Mouse (Mus musculus) T-helper 1 cell (primary cell): Measurements from ENCODE around the gene Mfap4.

Experiments
- in situ Hi-C: fragments of 300-600 bp; cut with MboI, MseI; formaldehyde crosslinking; loops from one replicate; pipeline ENCODE4 v1.15.1; 2025; ENCODE audit warnings: high pct_unique_total_duplicates

Mfap4 gene

DNA sequence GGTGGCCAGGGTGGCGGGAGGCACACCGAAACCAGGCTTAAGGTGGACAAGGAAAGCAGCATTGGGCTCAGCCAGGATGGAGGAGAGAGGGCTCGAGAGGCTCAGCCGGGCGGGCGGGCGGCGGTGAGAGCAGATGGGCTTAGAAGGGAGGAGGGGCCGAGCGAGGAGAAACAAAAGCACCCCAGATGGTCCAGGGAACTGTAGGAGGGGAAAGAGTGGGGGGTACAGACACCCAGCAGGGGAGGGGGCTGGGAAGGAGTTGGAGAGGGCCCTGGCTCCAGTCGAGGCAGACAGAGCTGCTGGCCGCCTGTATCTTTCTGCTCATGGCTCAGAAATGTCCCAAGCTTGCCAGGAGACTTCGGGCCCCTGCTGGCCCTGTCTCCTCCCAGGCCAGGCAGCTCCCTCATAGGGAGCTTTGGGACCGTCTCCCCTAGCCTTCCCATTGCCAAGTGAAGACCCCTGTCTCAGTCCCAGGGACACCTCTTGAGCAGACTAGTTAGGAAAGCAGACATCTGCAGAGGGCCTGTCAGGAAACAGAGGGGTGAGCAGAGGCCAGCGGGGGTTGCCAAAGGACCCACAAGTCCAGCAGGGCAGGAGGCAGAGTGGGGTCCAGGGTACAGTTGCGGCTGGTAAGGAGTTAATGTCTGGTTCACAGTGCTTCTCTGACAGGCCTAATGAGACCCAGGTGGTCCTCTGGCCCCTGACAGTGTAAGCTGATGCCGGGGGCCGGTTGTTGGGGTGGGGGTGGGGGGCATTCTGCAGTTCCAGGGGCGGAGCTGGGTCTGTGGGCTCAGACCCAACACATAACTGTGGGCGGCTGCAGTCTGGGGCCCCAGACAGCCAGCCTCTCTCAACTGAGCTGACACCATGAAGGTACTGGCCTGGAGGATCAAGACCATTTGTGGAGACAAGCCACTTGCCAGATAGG is at the start of gene Mfap4:
Gene Mfap4, plus strand, starts transcription at position 819 of the 928 bp plus-strand sequence.
- in situ Hi-C loops: loop anchor here (5.0 kb wide), 1 partner anchor 43 kb away; no protein-coding TSS in a partner anchor

DNA sequence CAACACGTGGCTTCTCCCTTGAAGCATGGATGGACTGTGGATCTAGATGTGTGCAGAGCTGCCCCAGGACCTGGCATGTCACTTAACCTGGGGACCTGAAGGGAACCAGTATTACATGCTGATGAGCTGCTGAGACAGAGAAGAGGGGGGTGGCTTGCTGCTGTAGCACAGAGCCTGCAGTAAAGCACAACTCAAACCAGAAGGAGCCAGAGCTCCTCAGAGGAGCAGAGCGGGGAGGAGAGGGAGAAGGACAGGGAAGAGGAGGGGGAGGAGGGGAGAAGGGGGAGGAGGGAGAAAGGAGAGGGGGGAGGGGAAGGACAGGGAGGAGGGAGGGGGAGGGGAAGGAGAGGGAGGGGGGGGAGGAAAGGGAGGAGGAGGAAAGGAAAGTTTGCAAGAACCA is 48.9 kb upstream of the Mfap4 start:
- in situ Hi-C loops: no loop called here

- in situ Hi-C loops: no loop called here
Observed at GRCm38 (mm10) chr11:61439170-61439569, 46.1 kb upstream of the Mfap4 start.

GRCm38 (mm10) chr11:61440416-61440815 is 44.8 kb upstream of the Mfap4 start:
- in situ Hi-C loops: loop anchor here (5.0 kb wide), 1 partner anchor 42 kb away; no protein-coding TSS in a partner anchor

GRCm38 (mm10) chr11:61441670-61442069 is 43.6 kb upstream of the Mfap4 start:
- in situ Hi-C loops: loop anchor here (5.0 kb wide), 1 partner anchor 41 kb away; no protein-coding TSS in a partner anchor

DNA sequence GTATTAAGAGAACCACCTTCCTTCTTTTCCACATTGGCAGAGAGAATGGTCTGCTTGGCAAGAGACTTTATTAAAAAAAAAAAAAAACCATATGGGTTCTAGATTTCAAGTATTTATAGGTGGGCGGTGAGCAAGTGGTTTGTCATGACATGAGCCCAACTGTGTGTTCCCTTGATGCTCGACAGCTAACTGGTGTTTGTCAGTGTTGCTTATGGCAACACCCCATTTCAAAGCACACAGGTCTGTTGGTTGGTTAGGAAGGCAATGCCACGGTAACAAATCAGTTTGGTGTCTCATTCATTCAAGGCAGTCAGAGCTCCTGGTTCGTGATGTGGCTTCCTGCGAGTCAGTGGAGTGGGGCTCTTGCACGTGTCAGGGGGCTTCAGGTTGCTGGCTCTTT is 41.4 kb upstream of the Mfap4 start:
- in situ Hi-C loops: loop anchor here (5.0 kb wide), 1 partner anchor 38 kb away; no protein-coding TSS in a partner anchor

DNA sequence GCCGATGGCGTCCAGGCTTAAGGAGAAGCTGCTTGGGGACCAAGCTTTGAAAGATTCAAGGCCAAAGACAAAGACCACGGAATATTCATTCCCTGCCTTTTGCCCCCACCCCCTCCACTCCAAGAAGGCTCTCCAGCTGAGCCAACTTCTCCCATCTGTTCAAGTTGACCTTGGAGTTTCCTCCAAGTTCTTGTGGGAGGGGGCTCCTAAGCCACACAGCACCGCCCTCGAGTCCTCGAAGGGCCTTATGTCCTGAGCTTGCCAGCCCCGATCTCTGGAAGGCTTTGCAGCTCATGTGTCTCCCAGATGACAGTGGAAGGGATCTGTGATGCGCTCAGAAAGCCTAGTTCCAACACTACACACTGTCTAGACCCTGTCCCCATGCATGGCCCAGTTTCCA is 37.9 kb upstream of the Mfap4 start:
- in situ Hi-C loops: no loop called here

- in situ Hi-C loops: no loop called here
Observed at GRCm38 (mm10) chr11:61448041-61448440, 37.2 kb upstream of the Mfap4 start.

GRCm38 (mm10) chr11:61448599-61449225 is 36.5 kb upstream of the Mfap4 start:
- in situ Hi-C loops: no loop called here

DNA sequence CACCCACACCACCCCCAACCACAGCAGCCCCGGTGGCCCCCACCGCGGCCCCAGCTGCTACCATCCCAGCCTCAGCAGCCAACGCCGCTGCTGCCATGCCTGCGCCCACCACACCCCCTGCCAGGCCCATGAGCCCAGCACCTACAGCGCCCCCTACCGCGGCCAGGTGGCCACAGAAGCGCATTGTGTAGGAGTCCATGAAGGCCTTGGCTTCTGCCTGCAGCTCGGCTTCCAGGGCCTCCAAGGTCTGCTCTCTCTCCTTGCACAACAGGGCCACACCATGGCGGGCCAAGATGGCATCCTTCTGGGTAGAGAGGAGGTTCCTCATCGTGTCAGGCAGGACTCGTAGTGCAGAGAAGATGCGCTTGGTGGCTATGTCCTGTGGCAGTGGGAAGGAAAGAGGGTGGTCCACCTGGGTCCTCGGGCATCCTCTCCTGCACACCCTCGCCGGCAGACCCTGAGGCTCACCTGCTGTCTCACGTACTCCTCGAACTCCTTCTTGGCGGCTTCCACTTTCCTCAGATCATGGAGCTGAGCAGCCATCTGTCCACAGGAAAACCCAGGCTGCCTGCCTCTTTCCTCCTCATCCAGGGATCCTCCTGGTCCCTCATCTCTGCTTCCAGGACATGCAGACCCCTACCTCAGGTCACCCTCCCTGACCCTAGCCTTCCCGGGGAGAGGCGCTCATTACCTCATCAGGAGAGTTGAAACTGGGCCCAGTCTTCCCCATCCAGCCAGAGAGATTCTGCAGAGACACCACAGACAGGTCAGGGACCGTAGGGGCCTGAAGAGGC is 35.5 kb upstream of the Mfap4 start:
- in situ Hi-C loops: no loop called here

DNA sequence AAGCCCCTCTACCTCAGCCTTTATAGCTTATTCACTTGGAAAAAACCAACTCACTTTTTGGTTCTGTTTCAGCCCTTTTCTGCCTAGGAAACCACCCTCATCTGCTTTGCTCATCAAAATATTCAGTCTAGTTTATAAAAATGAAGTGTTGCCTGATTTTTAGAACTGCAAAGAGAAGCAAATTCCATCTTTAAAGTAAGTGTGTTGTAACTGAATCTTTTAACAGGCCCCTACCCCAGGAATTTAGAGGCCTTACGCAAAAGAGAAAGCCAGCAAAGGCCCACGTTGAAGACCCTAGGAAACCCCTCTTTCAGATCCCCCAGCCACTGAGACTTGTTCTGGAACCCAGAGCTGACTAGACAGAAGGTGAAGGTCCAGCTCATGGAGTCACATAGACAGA is 21.2 kb upstream of the Mfap4 start:
- in situ Hi-C loops: no loop called here

- in situ Hi-C loops: no loop called here
Observed at GRCm38 (mm10) chr11:61465422-61465821, 19.8 kb upstream of the Mfap4 start.

GRCm38 (mm10) chr11:61468534-61468933 is 16.7 kb upstream of the Mfap4 start:
- in situ Hi-C loops: no loop called here

DNA sequence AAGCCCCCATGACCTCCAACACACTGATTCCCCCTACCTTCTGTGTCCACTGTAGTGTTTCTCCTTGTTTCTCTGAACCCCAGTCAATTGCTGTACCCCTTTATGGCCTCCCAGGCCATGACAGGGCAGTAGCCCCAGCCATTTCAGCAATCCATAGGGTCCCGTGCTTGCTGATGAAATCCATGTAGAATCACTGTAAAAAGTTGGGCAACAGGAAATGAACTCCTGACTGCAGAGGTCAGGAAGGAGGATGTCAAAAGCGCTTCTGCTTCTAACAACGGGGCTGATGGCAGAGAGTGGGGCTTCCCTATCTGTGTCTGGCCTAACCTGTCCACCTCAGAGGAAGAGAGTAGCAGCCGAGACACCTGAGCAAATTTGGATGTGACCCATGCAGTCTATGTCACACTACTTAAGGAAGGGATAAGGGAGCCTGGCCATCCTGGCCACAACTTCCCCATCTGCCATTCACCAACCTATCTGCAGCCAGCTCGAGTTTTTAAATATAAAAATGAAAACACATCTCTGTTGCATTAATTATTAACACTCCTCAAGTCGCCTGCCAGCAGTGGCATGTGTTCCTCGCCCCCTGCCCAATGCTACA is 15.8 kb upstream of the Mfap4 start:
- in situ Hi-C loops: no loop called here

DNA sequence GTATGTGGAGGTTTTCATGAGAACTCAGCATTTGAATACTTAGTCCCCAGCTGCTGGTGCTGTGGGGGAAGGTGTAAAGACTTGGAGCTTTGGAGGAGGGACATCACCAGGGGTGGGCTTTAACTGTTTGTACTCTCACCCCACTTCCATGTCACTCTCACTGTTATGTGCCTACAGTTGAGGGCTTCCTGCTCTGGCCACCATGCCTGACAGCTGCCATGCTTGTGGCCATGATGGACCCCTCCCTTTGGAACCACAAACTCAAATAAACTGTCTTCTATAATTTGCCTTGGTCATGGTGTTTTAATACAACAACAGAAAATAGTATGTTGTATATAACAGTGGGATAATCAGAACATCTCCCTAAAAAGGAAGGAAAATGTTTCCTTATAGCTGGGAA is 14.4 kb upstream of the Mfap4 start:
- in situ Hi-C loops: no loop called here

GRCm38 (mm10) chr11:61473630-61474029 is 11.6 kb upstream of the Mfap4 start:
- in situ Hi-C loops: no loop called here

GRCm38 (mm10) chr11:61476786-61477382 is 8.3 kb upstream of the Mfap4 start:
- in situ Hi-C loops: no loop called here

DNA sequence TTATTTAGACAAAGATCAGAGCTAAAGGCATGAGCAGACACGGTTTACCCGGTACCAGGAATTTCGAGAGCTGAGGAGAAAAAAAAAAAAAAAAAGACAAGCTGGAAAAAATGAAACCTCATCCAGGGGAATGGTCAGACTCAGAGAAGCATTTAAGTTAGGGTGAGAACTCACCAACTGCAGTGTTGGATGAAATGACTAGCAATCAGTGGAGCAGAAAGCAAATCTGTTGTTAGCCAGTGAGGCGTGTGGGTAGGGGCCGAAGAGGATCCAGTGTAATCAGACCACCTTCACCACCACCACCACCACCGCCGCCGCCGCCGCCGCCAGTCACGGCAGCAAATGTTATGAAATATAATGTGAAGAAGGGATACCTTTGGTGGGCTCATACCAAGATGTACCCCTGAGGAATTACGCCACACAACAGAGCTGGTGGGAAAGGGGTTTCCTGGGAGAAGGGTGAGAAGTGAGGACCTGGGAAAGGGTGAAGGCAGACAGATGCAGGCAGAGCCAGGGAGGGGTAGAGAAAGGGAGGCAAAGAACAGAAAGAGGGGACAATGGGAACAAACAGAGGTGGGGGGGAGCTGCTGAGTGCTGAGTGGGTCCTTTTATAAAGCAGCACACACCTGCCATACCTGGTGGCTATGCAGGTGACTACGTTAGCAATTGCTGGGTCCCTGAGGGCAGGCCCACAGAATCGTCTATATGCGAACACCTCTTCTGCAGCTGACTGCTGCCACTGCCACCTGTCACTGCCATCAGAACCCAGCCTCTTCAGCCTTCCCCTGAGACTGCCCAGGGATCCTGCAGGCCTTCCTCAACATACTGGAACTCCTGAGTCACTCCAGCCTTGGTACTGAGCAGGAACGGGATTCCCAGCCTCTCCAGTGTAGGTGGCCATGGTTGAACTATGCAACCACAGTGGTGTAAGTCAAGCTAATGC is 7.4 kb upstream of the Mfap4 start:
- in situ Hi-C loops: no loop called here

DNA sequence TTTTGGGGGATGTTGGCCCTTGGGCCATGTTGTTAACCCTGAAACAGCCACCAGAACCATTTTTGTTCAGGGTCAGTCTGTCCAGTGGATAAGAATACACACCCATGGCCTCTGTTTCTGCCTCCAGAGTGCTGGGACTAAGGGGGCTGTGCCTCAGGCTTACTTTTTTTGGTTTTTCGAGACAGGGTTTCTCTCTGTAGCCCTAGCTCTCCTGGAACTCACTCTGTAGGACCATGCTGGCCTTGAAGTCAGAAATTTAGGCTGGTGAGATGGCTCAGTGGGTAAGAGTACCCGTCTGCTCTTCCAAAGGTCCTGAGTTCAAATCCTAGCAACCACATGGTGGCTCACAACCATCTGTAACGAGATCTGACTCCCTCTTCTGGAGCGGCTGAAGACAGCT is 6.4 kb upstream of the Mfap4 start:
- in situ Hi-C loops: no loop called here
